Mouse (Mus musculus): ENCODE data around the gene Peli2. TPM values are rescaled to one million over a fixed set of nuclear protein-coding genes. Genes with fewer than 3 reads are reported as not detected.
"Not testable (repeated sequence)": the region's sequence is repeated elsewhere in the genome, so short reads cannot be mapped to it uniquely, and the experiment has no call there.

Peli2 gene
- 8.7 and 10.7 TPM in 2 replicates for polyA plus RNA-seq (2015; fragmentation: Nextera tagmentation; extraction: Ambion mirVana)

- peaks cover 54% of the 10 kb centered on the region for H3K4me1 ChIP-seq (replicated peaks)
- peak; percentile 84 for ATAC-seq (ENCODE audit: low FRiP score, low read depth)
- under 1% methylated on average over 104 of the region's 117 CpGs for WGBS
Measured at GRCm38 (mm10) chr14:48120752-48121528, at the start of gene Peli2. Gene Peli2 (plus strand): TSS chr14:48120823.

DNA sequence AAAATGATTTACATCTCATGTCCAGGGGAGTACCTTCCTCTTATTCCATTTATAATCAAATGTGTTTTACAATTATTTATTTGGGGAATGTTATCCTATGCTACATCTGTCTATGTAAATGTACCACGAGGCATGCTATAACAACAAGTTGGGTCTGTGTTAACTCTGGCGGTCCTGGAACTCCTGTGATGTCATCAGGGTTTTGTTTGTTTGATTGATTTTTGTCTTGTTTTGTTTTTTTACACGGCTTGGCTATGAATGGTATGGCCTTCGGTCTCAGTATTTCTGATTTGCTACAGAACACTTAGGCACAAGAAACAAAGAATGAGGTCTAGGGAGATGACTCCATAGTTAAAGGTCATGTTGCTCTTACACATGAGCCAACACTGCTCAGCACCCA is 48.5 kb upstream of the Peli2 start:
- Histone ChIP-seq H3K36me3 (no peaks in the 10 kb centered on the region), H3K27me3 (no peaks in the 10 kb centered on the region), H3K9me3 (no peaks in the 10 kb centered on the region), H3K4me3 (no peak overlapping the region), H3K4me2 (no peak overlapping the region), H3K4me1 (replicated peaks) (peaks cover 14% of the 10 kb centered on the region), H3K9ac (no peak overlapping the region), H3K27ac (replicated peaks) (no peak overlapping the region)
- no peak for ATAC-seq (ENCODE audit: low FRiP score, low read depth)
- WGBS, result 60% methylated on average over 4 of the region's 4 CpGs

More at GRCm38 (mm10) chr14:48120752-48121528, at the start of gene Peli2:
- H3K27ac ChIP-seq (replicated peaks), result peak within 1 kb of the TSS; percentile 85
- H3K9ac ChIP-seq, result peak within 1 kb of the TSS; percentile 70
- no peaks in the 10 kb centered on the region for H3K9me3 ChIP-seq
- H3K4me3 ChIP-seq, result peak within 1 kb of the TSS; percentile 79
- H3K4me2 ChIP-seq, result peak within 1 kb of the TSS; percentile 97
- H3K27me3 ChIP-seq, result no peaks in the 10 kb centered on the region
- no peaks in the 10 kb centered on the region for H3K36me3 ChIP-seq

DNA sequence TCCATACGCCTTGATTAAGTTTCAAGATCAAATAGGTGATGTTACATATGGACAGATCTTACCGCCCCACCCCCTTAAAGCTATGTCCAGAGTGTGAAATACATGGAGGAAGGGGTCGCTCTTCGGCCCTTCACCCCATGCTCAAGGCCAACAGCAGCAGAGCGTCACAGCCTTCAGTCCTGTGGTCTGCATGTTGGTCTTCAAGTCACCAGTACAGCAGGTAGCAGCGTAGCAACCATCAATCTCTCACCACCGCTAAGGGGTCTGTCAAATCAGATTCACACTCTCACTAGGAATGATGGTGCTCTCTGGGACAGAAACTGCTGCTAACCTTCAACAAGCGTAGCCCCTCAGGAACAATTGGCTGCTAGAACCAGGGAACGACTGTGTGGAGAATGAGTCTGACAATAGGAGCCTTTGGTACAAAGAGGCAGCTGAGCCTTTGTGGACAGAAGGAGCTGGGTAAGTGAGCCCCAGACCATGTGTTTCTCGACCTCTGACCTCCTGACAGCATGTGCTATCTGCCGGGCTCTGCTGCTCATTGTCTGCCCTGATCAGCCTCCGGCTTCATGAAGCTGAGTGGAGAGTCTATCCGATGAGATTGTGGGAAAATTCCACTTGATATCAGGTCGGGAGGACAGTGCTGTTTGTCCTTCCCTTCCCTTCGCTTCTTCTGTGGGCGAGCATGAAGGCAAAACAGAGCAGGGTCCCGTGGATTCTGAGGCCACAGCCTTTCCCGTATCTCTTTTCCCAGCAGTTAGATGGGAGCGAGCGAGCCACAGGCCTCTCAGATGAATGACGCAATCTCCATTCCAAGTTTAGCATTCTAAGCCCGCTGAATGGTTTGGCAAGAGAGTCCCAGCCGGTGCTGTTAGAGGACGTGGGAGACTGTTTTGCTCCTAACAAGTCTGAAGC is 47.1 kb upstream of the Peli2 start:
- H3K4me2 ChIP-seq, result peak overlapping the region; percentile 7; the same call in 1 of the 2 replicates
- ATAC-seq (ENCODE audit: low FRiP score, low read depth), result peak; percentile 72
- 22% methylated on average over 24 of the region's 24 CpGs for WGBS
- no peak overlapping the region for H3K4me3 ChIP-seq
- peaks cover 14% of the 10 kb centered on the region for H3K4me1 ChIP-seq (replicated peaks)
- H3K36me3 ChIP-seq, result no peaks in the 10 kb centered on the region
- no peaks in the 10 kb centered on the region for H3K9me3 ChIP-seq
- H3K27ac ChIP-seq (replicated peaks), result no peak overlapping the region; the same call in 1 of the 2 replicates
- no peaks in the 10 kb centered on the region for H3K27me3 ChIP-seq
- H3K9ac ChIP-seq, result no peak overlapping the region

DNA sequence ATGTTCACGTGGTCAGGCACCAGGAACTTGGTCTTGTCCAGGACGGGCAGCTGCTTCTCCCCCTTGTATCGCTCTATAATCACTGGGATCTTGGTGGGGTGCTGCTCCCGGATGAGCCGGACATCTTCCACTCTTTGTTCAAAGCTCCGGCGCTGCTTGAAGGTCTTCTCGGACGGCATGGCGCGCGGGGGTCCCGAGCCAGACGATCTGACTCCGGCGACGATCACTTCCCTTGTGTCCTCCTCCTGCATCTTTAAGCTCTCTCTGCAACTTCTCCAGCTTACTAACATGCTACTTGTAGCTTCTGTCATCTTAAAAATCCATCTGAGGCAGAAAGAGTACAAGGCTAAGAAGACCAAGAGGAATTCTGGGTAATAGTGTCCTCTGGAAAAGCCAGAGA is 41.0 kb upstream of the Peli2 start:
- not testable (repeated sequence) for H3K4me3 ChIP-seq
- peaks cover 13% of the 10 kb centered on the region for H3K4me1 ChIP-seq (replicated peaks)

DNA sequence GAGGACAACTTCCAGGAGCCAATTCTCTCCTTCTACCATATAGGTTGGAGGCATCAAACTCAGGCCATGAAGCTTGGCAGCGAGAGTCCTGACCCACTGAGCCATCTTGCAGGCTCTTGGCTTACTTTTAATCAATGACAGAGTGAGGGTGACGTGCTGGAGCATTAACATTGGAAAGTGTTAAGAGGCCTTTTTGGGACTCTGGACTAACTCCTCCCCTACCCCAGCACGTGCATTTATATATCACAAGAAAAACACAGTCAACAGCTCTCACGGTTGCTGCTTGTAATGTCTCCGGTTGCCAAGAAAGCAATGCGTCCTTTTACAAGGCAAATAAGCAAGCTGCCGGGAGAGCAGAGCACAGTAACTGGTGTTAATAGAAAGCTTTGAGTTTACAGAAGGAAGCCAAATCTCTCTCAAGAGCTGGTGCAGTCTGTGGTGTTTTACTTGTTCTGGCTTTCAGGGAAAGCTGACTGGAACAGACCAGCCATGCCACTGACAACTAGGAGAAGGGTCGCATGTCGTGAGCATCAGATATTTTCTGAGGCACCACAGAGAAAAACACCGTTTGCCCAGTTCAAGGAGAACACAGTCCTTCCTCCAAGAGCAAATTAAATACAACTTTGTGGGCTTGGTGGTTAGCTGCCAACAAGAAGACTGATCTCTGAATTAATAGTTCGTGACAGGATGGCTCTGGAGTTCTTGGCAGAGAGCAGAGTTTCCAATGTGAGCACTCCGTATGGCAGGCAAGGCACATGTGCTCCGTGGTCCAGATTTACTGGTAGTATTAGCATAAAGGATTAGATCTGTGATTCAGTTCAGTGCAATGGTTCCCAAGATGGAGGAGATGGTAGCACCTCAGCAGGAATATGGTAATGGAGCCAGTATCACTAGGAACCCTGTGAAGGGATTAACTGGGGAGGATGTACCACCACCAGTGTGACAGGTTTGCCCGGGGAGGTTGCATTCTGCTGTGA is 36.5 kb upstream of the Peli2 start:
- Histone ChIP-seq H3K9me3 (no peaks in the 10 kb centered on the region), H3K4me2 (peak overlapping the region; percentile 19), H3K9ac (no peak overlapping the region), H3K36me3 (no peaks in the 10 kb centered on the region), H3K27me3 (no peaks in the 10 kb centered on the region), H3K4me1 (replicated peaks) (peaks cover 24% of the 10 kb centered on the region), H3K4me3 (no peak overlapping the region), H3K27ac (replicated peaks) (peak overlapping the region; percentile 51; the same call in 1 of the 2 replicates)
- WGBS, result 27% methylated on average over 14 of the region's 14 CpGs
- ATAC-seq (ENCODE audit: low FRiP score, low read depth), result peak; percentile 82

More for the DNA sequence above, 41.0 kb upstream of the Peli2 start:
- 95% methylated on average over 17 of the region's 17 CpGs for WGBS
- H3K36me3 ChIP-seq; H3K27ac ChIP-seq (replicated peaks); H3K4me2 ChIP-seq; H3K27me3 ChIP-seq; H3K9me3 ChIP-seq; ATAC-seq (ENCODE audit: low FRiP score, low read depth); H3K9ac ChIP-seq: not testable (repeated sequence)

DNA sequence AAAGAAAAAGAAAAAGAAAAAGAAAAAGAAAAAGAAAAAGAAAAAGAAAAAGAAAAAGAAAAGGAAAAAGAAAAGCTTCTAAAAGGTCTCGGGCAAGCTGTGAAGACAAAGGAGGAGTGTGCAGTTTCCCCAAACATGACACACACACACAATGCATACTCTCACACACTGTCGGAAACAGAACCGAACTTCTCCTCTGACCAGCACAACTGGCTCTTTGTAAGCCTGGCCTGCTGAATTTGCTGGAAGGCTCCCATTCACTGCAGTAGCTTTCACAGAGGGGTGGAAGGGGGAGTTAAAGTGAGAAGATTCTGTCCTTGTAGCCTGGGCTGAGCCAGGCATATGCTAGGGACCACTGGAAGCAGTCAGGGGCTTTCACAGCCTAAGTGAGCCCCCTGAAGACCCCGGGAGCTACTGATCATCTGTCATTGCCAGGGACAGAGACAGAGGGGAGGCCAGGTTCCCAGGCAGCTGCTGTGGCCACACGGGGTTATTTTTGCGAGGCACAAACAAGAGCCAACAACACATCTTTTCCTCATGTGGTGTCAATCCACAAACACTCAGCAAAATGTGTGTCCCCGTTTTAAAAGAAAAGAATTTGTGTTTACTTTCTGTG is 33.8 kb upstream of the Peli2 start:
- Histone ChIP-seq H3K9ac (no peak overlapping the region), H3K36me3 (no peaks in the 10 kb centered on the region), H3K9me3 (no peaks in the 10 kb centered on the region), H3K27me3 (no peaks in the 10 kb centered on the region), H3K4me1 (replicated peaks) (peaks cover 24% of the 10 kb centered on the region), H3K4me3 (no peak overlapping the region), H3K27ac (replicated peaks) (no peak overlapping the region), H3K4me2 (no peak overlapping the region)
- WGBS, result 30% methylated on average over 7 of the region's 7 CpGs
- ATAC-seq (ENCODE audit: low FRiP score, low read depth), result peak; percentile 67; the same call in 1 of the 2 replicates

GRCm38 (mm10) chr14:48087298-48087830 is 33.3 kb upstream of the Peli2 start:
- no peak overlapping the region for H3K9ac ChIP-seq
- no peaks in the 10 kb centered on the region for H3K36me3 ChIP-seq
- H3K4me2 ChIP-seq, result no peak overlapping the region
- no peak overlapping the region for H3K27ac ChIP-seq (replicated peaks)
- peaks cover 24% of the 10 kb centered on the region for H3K4me1 ChIP-seq (replicated peaks)
- no peaks in the 10 kb centered on the region for H3K9me3 ChIP-seq
- 50% methylated on average over 8 of the region's 8 CpGs for WGBS
- H3K27me3 ChIP-seq, result no peaks in the 10 kb centered on the region
- ATAC-seq (ENCODE audit: low FRiP score, low read depth), result no peak
- no peak overlapping the region for H3K4me3 ChIP-seq

DNA sequence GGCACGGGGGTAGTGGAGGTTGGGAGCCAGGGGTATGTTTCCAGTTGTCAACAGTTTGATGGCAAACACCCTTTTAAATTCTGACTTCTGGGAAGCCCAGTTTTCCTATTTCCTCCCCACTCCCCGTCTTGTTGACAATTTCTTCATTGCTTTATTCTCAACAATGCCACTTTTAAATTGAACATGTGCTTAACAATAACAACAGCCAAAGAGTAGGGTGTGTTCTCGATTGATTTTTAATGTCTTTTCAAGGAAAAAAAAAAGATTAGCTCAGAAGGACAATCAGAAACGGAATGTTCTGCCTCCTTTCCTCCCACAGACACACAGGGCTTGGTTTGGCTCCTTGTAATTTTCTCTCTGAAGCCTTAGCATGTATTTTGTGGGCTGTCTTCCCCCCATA is 30.2 kb upstream of the Peli2 start:
- Histone ChIP-seq H3K4me1 (replicated peaks) (0 out of 2 replicates have a peak, but pooled peaks cover 6% of the 10 kb centered on the region), H3K9me3 (no peaks in the 10 kb centered on the region), H3K4me3 (no peak overlapping the region), H3K36me3 (no peaks in the 10 kb centered on the region), H3K9ac (no peak overlapping the region), H3K4me2 (no peak overlapping the region), H3K27ac (replicated peaks) (no peak overlapping the region), H3K27me3 (no peaks in the 10 kb centered on the region)
- no peak for ATAC-seq (ENCODE audit: low FRiP score, low read depth)
- WGBS, result 70% methylated on average over 4 of the region's 4 CpGs

DNA sequence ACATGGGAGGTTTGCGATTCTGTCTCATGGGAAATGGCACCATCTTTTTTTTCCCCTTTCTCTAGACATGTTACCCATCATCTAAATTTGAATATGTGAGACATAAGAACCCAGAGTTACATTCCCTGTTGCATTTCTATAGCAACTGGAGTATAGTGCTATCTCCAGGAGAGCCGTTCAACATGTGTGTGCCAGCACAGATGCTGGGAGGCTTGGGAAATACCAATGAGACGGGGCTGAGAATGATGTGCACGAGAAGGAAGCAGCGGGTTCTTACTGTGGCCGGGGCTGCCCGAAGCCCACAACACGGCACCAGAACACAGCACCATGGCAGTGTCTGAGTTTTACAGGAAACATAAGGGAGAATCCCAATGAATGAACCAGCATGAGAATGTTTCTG is 29.5 kb upstream of the Peli2 start:
- Histone ChIP-seq H3K9ac (no peak overlapping the region), H3K36me3 (no peaks in the 10 kb centered on the region), H3K27me3 (no peaks in the 10 kb centered on the region), H3K4me1 (replicated peaks) (0 out of 2 replicates have a peak, but pooled peaks cover 4% of the 10 kb centered on the region), H3K4me2 (no peak overlapping the region), H3K9me3 (no peaks in the 10 kb centered on the region), H3K27ac (replicated peaks) (no peak overlapping the region), H3K4me3 (no peak overlapping the region)
- ATAC-seq (ENCODE audit: low FRiP score, low read depth), result no peak
- 88% methylated on average over 8 of the region's 8 CpGs for WGBS

DNA sequence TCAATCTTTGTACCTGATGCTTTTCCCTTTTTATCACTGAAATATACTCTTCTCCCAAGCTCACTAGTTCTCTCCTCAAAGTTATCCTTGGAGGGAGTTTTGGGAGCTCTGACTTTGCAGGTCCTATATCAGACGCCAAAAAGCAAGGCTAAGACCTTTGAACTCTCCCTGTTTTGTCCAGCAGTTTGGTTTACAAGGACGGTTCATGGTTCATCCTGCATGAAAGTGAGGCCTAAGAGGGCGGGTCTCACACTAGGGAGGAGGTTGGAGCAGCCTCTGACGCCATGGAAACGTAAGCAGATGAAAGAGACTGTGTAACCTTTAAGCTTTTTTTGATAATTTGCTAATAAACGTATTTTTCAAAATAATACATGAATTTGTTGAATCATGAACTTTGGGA is 22.4 kb upstream of the Peli2 start:
- Histone ChIP-seq H3K9me3 (no peaks in the 10 kb centered on the region), H3K27ac (replicated peaks) (no peak overlapping the region), H3K4me1 (replicated peaks) (no peaks in the 10 kb centered on the region), H3K9ac (no peak overlapping the region), H3K4me2 (no peak overlapping the region), H3K4me3 (no peak overlapping the region), H3K27me3 (no peaks in the 10 kb centered on the region), H3K36me3 (no peaks in the 10 kb centered on the region)
- WGBS, result 34% methylated on average over 6 of the region's 6 CpGs
- ATAC-seq (ENCODE audit: low FRiP score, low read depth), result no peak

DNA sequence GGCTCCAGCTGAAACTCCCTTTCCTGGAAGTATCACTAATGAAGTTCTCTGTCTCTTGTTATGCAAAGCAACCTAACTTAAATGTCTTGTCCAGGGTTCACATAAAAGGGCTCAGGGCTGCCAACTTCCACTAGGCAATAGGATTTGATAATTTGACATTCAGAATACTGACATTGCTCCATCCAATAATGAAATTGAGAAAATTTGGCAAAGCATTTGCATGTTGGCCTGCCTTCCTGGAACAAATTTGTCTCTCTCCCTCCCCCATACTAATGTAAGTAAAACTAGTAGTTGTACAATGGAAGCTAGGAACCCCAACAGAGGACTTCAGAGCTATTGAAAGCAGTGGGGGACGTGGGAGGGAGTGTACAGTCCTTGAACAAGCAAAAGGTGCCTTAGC is 21.3 kb upstream of the Peli2 start:
- Histone ChIP-seq H3K4me3 (no peak overlapping the region), H3K4me2 (no peak overlapping the region), H3K9me3 (no peaks in the 10 kb centered on the region), H3K9ac (no peak overlapping the region), H3K27me3 (no peaks in the 10 kb centered on the region), H3K27ac (replicated peaks) (no peak overlapping the region), H3K36me3 (no peaks in the 10 kb centered on the region), H3K4me1 (replicated peaks) (no peaks in the 10 kb centered on the region)
- ATAC-seq (ENCODE audit: low FRiP score, low read depth), result no peak
- WGBS, result 22% methylated on average over 1 of the region's 1 CpGs

Measured in hindbrain, embryonic 15.5 days (tissue).